Mouse (Mus musculus): ENCODE measurements at regions not wholly inside any gene's neighbourhood (a gene's known extent, or its start where the extent isn't known, plus 50 kb on each side); places are given as distances from the start of the nearest gene placed in this dataset.
A peak's percentile ranks its signal among the peaks of the same experiment; 100 is the strongest.

GRCm38 (mm10) chr12:9176198-9176597 lies 146.4 kb downstream of the Ttc32 start:
- DNase-seq, result no peak

GRCm38 (mm10) chr12:9178626-9179025 lies 148.8 kb downstream of the Ttc32 start:
- no peak for DNase-seq

- no peak for DNase-seq
Measured at GRCm38 (mm10) chr12:9180677-9181076, 150.9 kb downstream of the Ttc32 start.

DNA sequence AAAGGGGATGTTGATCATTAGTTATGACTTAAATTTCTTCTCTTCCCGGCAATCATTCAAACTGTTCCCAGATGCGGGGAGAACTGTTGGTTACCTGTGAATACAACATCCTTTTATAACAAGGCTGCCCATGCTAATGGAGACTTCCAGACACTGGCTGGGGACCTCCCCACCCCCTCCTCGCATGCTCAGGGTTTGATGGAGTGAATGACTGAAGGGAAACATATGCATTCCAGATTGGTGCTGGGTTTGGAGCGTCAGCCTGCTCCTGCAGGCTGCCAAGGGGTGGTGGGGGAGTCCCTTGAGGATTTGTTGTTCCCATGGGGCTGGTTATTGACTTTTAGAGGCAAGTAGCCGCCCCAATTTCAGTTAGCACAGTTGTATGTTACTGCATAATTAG lies 161.9 kb downstream of the Ttc32 start:
- peak in 1 of 2 experiments; percentile 4 for DNase-seq

DNA sequence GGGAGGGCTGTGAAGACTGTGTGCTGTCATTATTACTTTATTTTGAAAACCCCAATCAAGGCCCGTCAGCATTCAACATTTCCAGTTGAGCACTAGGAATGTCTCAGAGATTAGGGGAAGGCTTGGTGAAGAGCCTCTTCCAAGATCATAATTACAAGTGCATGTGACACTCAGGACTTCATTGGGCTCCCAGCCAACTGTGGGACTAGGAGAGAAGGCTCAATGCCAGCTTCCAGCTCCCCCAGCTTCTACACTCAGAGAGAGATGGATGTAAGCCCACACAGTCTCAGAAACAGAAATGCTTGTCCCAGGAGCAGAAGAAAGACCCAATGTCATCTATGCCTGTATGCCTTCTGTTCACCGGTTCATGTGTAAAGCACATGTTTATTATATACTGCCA lies 169.5 kb downstream of the Ttc32 start:
- peak in 1 of 2 experiments; percentile 11 for DNase-seq

DNA sequence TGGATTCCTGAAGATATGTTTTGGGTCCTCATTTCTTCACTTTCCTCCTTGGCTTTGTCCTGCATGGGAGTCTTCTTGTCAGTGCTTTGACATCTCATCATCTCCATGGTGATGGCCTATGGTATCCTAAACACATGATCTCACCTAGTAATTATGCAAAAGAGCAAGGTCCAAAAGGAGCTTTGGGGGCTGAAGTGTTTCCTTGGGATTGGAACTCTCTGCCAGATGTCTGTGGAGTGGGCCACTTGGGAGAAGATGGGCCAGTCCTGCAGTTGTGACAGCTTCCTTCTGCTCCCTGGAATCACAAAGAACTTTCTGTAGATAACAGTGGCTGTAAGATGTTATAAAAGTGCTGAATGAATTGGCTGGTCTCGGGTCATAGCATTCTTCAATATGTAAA lies 182.4 kb downstream of the Ttc32 start:
- no peak for DNase-seq

- DNase-seq, result no peak
Measured at GRCm38 (mm10) chr12:9224971-9225370, 195.2 kb downstream of the Ttc32 start.

DNA sequence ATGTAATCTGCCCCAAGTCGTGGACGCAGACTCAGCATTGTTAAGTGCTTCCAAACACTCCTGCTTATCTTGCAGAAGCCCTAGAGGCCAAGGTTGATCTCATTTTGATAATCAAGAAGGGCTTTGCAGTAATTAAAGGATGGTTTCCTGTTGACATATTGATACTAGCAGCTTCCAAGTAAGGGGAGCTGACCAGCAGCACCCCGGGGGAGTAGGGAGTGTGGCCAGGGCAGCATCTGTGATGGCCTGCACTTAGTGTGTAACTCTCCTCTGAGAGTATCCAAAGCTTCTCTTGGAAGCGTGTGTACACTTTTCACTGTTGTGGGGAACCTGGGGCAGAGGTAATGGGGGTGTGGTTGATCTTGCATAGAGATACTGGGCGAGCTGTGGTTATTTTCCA lies 198.1 kb downstream of the Ttc32 start:
- no peak for DNase-seq

- DNase-seq, result no peak
Measured at GRCm38 (mm10) chr12:9228486-9228885, 198.7 kb downstream of the Ttc32 start.

GRCm38 (mm10) chr12:9229981-9230380 lies 200.2 kb downstream of the Ttc32 start:
- DNase-seq, result no peak

DNA sequence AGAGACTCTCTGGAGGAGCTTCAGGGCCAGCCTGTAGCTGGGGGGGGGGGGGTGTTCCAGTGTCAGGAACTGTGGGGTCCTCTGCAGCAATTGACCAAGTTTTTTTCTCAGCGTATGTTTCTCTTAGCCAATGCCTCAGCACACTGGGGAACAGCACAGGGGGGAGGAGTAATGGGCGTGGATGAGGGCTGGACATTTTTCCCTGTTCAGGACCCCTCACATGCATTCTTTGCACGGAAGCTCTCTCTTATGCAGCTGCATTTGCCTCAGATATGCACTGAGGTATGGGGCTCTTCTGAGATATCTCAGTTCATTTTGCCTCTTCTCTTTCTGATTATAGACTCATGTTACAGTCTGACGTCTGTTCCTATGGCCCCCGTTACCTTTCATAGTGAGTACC lies 200.8 kb downstream of the Ttc32 start:
- DNase-seq, result no peak

GRCm38 (mm10) chr12:9232431-9232830 lies 202.6 kb downstream of the Ttc32 start:
- DNase-seq, result no peak

DNA sequence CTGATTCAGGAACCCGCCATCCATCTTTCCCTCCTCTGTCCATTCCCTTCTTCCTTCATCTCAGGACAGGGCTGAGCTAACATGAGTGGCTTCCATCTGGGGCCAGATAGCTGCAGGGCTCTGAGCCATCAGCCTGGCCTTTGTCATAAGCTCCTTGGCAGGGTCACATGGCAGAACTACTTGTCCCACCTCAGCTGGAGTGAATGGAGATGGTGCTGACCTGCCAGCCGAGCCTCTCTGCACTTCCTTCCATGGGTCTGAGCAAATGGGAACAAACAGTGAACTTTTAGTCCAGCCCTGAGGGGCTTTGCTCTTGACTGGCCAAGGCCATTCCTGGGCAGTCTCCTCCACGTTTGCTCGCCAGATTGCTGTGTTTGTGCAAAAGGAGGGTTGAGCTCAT lies 206.1 kb downstream of the Ttc32 start:
- no peak for DNase-seq

- no peak for DNase-seq
Measured at GRCm38 (mm10) chr12:9237538-9237937, 207.7 kb downstream of the Ttc32 start.

DNA sequence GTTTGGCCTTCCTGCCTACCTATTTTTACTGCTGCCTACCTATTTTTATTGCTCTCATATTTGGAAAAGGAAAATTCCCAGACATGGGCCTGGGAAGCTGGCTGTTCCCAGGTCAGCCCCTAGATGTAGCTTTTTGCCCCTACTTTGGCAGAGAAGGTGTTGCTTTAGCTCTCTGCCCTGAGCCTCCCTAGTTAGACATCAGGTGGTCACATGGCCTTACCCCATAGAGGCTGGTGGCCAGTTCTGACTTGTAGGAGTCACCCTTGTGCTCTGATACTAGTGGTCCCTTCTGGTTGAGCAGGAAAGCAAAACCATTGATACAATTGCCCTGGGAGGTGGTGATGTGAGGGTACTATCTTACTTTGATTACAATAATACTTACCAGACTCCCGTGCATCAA lies 208.2 kb downstream of the Ttc32 start:
- no peak for DNase-seq

- DNase-seq, result no peak
Measured at GRCm38 (mm10) chr12:9247506-9247905, 217.7 kb downstream of the Ttc32 start.

- DNase-seq, result peak; percentile 69 to 73
Measured at GRCm38 (mm10) chr12:9251772-9252171, 222.0 kb downstream of the Ttc32 start.

DNA sequence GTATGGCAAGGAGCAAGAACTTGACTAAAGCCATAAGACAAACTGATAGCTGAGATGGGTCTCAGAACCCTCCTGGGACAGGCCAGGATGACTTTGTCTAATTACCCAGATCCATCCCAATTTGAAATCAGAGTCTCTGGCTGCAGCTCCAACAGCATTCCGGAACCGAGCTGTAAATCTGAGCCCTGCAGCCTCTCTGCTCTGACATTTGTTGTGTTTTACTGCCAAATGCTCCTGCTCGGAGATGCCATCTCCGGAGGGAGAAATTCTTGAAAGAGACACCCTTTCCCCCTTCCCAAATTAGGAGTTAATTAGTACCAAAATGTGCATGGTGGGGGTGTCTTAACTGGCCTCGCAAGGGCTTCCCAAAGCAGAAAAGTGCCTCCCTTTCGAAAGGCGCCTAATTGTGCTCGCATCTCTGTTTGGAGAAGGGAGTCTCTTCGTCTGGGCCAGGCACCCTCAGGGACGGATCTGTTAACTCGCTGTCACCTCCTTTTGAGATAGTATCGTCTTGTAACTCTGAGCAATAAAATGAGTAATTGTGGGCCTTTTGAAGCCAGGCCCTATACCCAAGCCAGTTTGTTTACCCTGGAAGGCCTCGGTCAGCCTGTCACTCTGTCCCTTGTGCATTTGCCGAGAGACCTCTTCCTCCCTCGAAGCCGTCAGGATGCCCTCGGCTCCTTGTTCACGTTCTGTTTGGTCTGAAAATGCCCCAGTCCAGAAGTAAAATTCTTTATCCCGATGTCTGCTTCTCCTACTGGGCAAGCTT lies 223.7 kb downstream of the Ttc32 start:
- peak; percentile 16 to 22 for DNase-seq

DNA sequence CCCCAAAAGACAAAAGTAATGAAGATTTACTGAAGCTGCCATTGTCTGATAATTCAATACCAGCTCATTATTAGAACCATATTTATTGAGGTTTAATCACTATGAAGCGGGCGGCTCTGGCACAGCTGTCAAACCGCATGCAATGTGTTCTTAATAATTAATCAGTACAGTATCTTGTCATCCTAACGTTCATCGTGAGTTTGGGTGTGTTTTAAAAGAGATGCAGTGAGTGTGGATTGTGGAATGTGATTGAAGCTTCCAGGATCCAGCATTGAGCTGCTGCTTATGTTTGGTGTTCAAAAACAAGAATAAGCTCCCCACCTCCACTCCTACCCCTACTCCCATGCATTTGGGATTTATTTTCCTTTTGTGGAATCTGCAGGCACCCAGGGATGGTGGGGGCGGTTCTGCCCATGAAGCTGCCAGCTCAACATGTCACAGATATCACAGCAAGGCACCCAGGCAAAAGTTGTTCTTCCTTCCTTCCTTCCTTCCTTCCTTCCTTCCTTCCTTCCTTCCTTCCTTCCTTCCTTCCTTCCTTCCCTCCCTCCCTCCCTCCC lies 224.6 kb downstream of the Ttc32 start:
- no peak for DNase-seq

DNA sequence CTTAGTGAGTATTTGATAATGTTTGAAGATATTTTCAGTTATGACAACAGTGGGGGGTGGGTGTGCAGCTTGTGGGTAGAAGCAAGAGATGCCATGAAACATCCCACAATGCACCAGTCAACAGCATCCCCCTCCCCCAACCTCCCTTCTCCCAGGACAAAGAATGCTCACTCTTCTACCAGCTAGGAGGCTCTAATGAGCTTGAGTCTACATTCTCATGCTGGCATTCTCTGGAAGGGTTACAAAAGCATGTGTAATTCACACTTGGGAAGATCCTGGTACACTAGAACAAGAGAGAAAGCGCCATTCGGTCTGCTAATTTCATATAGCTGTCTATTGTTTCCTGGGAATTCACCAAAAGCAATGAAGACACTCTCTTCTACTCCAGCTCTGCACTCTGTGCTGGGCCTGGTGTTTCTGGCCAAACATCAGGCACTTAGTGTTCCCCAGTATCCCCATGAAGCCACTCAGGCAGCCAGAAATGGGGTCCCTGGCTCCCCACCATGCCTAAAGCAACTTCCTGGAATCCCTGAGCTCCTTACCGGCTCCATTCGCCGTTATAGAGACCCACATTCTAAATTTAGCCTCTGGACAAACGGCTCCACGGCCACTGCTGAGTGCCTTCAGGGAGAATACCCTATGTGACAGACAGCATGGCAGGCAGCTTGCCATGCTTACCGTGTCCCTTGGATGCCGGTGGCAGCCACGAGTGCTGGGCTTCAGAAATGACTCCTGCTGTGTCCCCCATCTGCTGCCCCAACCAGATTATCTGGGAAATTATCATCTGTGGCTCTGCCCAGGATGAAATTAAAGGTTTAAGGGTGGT lies 226.1 kb downstream of the Ttc32 start:
- DNase-seq, result no peak

DNA sequence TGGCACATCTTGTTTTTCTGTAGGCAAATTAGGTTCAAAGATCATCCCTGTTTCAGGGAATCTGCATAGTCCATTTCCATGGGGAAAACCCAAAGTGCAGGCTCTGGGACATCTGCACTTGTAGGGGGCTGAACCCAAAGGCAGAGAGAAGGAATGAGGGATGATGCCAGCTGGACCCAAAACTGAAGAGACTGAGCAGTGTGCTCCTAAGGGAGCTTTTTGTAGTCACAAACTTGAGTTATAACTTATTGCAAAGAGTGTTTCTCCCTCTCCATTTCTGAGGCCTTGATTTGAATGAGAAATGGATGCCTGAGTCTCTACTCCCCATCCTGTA lies 226.7 kb downstream of the Ttc32 start:
- DNase-seq, result no peak

DNA sequence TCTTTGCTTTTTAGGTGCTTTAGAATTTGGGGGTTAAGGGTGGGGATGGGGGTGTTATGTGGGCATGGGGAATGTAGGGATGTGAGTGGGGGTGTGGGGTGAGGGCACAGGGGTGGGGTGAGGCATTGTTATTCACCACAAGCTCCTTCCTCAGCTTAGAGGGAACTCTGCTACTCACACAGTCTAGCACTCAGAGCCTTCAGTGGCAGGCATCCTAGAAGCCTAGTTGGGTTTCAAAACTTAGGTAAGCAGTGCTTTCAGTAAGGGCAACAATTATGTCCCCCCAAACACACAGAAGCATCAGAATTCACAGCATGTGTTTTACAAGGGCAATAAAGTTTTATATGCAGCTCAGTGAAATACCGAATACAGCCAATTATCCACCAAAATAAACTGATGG lies 228.4 kb downstream of the Ttc32 start:
- DNase-seq, result no peak

- DNase-seq, result peak; percentile 5 to 10
Measured at GRCm38 (mm10) chr12:9261662-9262061, 231.9 kb downstream of the Ttc32 start.

- no peak for DNase-seq
Measured at GRCm38 (mm10) chr12:9266221-9266620, 236.4 kb downstream of the Ttc32 start.
